In genomic region chr14:46725743-46726142, GRCm38 (mm10) we compare ENCODE assay signal across 7 mouse cellular contexts. TPM values are rescaled to one million over a fixed set of nuclear protein-coding genes. Genes with fewer than 3 reads are reported as not detected.
DNase-seq lines count a peak whose midpoint lies in the region.

No protein-coding gene starts in this region.

- peak; percentile 38 for DNase-seq in kidney, adult 9 months
- DNase-seq in kidney, adult 11 months = no peak
- DNase-seq in MEL-GATA-1-ER (ENCODE audit: extremely low read depth, low read depth) = peak; percentile 26
- peak; percentile 49 for DNase-seq in c-Kit-positive CD71-positive TER-119-positive erythroid progenitor cells, embryonic 14.5 days (ENCODE audit: low spot score)
- peak; percentile 3 for DNase-seq in retina, postnatal 7 days (ENCODE audit: low read depth, low spot score)
- no peak for DNase-seq in gastrocnemius, postnatal 10 days
- DNase-seq in urinary bladder, adult 2 months (ENCODE audit: low spot score) = no peak

RNA-seq across cellular contexts. Expression of gene Cdkn3, which starts 34.6 kb away (rescaled TPM):
- 1 to 10 TPM; 4.0 to 5.8 TPM for total RNA-seq in gastrocnemius, postnatal 10 days (2021)
- polyA plus RNA-seq in urinary bladder, adult 2 months (2012; rRNA removed) = 2.0 and 2.2 TPM in 2 replicates

Comparison
In these comparisons a context has a peak if more than half of its experiments do, and no peak if none do; other contexts are left out.
1. DNase-seq: peak in kidney, adult 9 months (single experiment), MEL-GATA-1-ER (single experiment), c-Kit-positive CD71-positive TER-119-positive erythroid progenitor cells, embryonic 14.5 days (single experiment) and retina, postnatal 7 days (single experiment); none in kidney, adult 11 months (single experiment), gastrocnemius, postnatal 10 days (single experiment) and urinary bladder, adult 2 months (single experiment).